Mouse (Mus musculus) erythroblast, adult 5-6 weeks (primary cell): ENCODE results near the gene Abca5. TPM values are rescaled to one million over a fixed set of nuclear protein-coding genes. Genes with fewer than 3 reads are reported as not detected.
"Not testable (repeated sequence)": the region's sequence is repeated elsewhere in the genome, so short reads cannot be mapped to it uniquely, and the experiment has no call there.

Experiments used
- ATAC-seq: replicated peaks from 2 replicates; pipeline ENCODE4 v1.8.0; 2016; ENCODE audit warnings: moderate number of reproducible peaks, mild to moderate bottlenecking, moderate TSS enrichment, inconsistent platforms; ENCODE audit not compliant: poor library complexity, low FRiP score, severe bottlenecking
- total RNA-seq, 2 experiments: library from RNA; stranded (forward) in 1 of 2; stranded (reverse) in 1 of 2; fragments of 150-400 nt in 1 of 2; fragments of 200-764, 138-1000 nt in 1 of 2; gene quantifications; 2 replicates each; pipeline versions ENCODE4 v1.2.3 to v1.2.4; 2015 to 2017; ENCODE audit warnings: low replicate concordance in 2 of 2

Abca5 gene
- total RNA-seq (2015; ENCODE audit: low replicate concordance), result 0.42 TPM in 1 of 2 replicates, not detected in the other
- 0.28 TPM in 1 of 2 replicates, not detected in the other for total RNA-seq (2017; ENCODE audit: low replicate concordance)

- ATAC-seq, result peak; percentile 79
Measured at GRCm38 (mm10) chr11:110337289-110338245, at the start of gene Abca5. Gene Abca5 (minus strand): TSS chr11:110337716.

DNA sequence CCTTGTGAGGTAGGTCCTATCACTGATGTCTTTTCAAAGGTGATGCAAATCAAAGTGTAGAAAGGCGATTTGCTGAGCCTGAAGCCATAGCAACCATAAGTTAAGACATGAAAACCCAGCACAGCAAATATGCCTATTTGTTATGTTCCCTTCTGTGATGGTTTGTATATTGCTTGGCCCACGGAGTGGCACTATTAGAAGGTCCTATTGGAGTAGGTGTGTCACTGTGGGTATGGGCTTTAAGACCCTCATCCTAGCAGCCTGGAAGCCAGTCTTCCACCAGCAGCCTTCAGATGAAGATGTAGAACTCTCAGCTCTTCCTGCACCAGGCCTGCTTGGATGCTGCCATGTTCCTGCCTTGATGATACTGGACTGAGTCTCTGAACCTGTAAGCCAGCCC is 48.0 kb upstream of the Abca5 start:
- ATAC-seq, result no peak

DNA sequence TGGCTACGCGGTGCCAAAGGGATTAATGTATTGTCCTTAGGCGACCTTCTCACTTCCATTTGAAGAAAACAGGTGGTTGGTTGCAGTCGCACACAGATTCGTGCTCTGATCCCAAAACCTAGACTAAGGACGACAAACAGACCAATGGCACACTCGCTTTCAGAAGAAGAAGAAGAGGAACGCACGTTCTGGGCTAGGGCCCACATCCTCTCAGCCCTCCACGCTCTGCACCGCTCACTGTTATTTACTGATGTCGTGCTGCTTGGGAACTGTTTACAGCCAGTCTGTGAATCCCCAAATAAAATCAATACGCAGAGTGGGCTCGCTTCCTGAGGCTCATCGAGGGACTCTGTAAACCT is 42.8 kb upstream of the Abca5 start:
- ATAC-seq, result no peak

DNA sequence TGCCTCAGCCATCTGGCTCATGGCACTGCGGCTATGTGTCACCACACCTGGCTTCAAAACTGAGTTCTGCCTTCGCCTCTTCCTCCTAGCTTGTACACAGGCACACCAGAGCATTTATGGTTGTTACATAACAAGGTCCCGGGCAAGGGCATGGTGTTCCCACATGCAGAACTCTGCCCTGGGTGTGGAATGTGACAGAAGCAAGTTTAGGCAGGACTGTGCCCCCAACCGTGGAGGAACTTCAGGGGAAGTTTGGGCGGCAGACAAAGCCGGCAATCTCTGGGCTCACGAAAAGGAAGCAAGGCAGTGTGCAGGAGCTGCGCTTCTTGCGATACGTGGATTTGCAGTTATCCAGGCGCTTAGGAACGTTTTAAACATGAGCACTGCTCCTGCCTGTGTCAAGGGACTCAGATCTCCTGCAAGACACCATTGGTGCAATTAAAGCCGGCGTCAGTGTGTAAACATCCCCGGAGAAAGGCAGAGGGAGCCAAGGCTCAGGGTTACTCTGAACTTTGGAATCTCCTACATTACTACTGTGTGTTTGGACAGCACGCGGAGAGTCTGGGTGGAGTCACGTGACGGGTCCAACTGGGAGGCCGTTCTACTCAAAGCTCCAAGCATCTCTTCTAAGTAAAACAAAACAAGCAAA is 42.3 kb upstream of the Abca5 start:
- no peak for ATAC-seq

DNA sequence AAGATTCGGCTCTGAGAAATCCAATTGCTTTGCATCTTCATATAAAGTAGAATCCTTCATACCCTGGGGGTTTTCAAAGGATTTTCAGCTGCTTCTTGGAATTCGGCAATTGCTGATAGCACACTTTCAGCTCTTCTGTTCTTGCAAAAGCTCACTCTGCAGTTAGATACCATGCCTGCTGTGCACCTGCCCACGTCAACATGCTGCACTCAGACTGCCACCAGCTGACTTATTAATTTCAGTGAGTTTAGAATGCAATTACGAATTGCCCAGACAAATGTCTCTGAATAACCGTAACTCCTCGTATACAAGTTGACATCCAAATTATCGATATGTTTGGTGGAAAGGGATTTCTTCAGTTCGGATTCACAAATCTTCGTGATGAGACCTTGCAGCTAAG is 36.5 kb upstream of the Abca5 start:
- no peak for ATAC-seq

GRCm38 (mm10) chr11:110372266-110372954 is 34.9 kb upstream of the Abca5 start:
- ATAC-seq, result no peak

GRCm38 (mm10) chr11:110371827-110372226 is 34.3 kb upstream of the Abca5 start:
- no peak for ATAC-seq

DNA sequence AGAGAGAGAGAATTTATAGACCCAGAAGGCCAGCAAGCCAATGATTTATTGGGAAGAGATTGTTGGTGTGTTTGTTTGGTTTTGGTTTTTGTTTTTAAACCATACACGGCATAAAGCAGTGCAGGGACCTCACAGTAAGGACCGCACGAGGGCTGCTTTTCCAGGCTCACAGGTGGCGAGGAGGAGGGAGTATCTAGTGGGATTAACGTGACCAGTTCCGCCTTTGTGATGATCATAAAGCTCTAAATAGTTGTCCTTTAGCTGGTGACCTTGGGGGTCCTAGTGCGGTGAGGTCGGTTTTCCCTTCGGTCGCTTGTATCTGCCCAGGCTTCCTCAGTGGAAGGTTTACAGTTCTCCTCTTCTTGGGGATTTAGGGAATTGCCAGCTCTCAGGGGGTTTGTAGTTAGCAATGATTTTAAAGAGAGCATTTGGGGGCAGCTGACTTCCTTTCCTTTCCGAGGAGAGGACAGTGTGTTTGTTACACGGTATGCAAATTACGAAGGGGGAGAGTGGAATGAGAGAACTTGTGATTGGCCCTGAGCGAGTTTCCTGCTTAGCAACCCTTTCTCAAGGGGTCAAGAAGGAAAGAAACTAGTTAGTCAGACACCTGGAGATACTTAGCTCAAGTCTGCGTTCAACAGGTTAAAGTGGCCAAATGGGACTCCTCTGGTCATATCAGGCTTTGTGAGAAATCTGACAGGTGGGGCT is 31.9 kb upstream of the Abca5 start:
- ATAC-seq, result no peak

GRCm38 (mm10) chr11:110367638-110368037 is 30.1 kb upstream of the Abca5 start:
- no peak for ATAC-seq

GRCm38 (mm10) chr11:110366902-110367301 is 29.4 kb upstream of the Abca5 start:
- no peak for ATAC-seq

DNA sequence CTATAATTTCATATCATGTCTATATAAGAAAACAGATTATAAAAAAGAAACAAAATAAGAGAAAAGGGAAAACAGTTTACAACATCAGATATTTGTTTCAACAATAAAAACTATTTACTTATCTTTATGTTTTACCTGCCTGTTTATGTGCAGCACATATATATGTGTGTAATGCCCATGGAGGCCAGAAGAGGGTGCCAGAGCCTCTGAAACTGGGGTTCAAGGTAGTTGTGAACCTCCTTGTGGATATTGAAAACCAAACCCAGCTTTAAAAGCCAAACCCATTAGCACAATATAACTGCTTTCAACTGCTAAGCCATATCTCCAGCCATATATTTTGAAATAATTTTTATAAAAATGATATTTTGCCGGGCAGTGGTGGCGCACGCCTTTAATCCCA is 27.5 kb upstream of the Abca5 start:
- peak; percentile 70 for ATAC-seq

DNA sequence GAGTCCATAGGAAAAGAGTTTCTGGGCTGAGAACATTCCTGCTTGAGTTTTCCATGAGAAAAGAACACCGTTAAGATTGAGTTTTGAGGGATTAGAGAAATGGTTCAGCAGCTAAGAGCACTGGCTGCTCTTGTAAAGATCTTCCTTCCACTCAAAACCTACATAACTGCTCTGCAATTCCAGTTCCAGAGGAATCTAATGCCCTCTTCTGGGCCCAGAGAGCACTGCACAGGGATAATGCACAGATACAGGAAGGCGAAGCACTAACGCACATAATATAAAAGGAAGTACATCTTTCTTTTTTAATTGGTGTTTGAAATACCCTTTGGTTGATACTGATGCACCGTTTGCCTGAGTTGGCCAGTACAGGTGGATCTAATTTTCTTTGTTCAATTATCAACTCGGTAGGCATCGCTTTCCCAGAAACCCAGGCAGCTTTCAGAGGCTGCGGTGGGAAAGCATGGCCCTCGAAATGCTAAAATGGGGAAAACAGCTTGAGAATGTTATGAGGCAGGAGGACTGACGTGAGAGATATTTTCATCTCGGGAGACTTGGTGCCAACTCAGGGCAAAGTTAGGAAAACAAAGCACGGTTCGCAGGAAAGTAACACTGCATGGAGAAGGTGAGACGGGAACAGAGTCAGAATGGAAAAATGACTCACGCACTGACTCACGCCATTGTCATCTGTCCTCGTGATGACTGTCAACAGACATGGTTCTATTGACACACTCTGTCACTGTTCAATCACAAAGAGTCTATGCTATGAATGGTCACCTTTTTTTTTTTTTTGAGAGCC is 20.4 kb upstream of the Abca5 start:
- ATAC-seq, result no peak

GRCm38 (mm10) chr11:110355131-110355530 is 17.6 kb upstream of the Abca5 start:
- ATAC-seq, result not testable (repeated sequence)

- ATAC-seq, result no peak
Measured at GRCm38 (mm10) chr11:110354261-110354660, 16.7 kb upstream of the Abca5 start.

GRCm38 (mm10) chr11:110348170-110348569 is 10.7 kb upstream of the Abca5 start:
- no peak for ATAC-seq

DNA sequence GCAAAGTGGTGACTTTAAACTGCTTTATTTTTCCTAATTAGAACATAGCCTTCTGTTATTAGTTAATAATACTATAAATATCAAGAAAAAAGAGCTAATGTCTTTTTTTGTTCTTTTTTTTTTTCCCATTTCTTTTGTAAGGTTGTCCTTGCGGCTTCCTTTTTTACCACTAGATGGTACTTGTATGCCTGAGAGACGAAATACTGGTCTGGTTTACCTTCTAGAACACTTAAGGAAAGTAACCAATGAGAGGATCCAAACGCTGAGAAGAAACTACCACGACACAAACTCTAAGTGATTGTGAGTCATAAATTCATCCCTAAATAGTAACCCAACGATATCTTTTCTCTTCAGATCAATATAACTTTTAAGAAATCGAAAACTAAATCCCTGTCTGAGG is 10.3 kb upstream of the Abca5 start:
- ATAC-seq, result no peak

DNA sequence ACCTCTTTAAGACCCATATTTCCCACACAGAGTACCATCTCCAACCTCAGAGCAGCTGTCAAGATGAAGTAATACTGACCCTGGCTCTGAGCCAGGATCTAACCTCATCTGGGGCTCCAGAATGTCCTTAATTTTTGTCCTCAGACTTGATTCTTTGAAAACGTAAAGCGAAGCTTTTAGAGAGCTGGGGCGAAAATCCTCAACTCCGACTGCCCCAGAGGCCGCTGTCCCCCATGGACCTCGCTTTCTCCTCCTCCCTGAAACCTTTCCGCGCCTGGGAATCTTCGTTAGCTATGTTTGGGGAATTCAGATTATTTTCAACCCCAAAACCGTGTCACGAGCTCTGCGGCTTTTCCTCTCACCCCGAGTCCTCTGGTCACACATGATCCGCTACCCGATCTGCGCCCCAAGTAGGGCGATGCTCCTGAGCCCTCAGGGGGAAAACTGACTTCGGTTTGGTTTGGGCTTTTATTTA is 665 bp downstream of the Abca5 start:
- ATAC-seq, result no peak

- ATAC-seq, result no peak
Measured at GRCm38 (mm10) chr11:110330093-110330492, 7.4 kb downstream of the Abca5 start.

- ATAC-seq, result no peak
Measured at GRCm38 (mm10) chr11:110322266-110322665, 15.2 kb downstream of the Abca5 start.
